Mouse (Mus musculus) heart, adult 2 months (tissue): Measurements from ENCODE around the gene Rapgef3. TPM values are rescaled to one million over a fixed set of nuclear protein-coding genes. Genes with fewer than 3 reads are reported as not detected.

Experiments used
- DNase-seq, 2 experiments: peaks; one replicate each; pipeline ENCODE4 v3.0.0; 2021
- H3K27ac ChIP-seq: fragments of 200-600 bp; 2 replicates; pipeline ENCODE4 v1.8.1; 2022
- H3K27me3 ChIP-seq: fragments of 200-500 bp; 2 replicates; pipeline ENCODE4 v1.6.1; 2012; ENCODE audit warnings: mild to moderate bottlenecking, low read length, inconsistent platforms, mixed read lengths; ENCODE audit not compliant: control insufficient read depth, insufficient read depth
- H3K36me3 ChIP-seq: fragments of 200-500 bp; 2 replicates; pipeline ENCODE4 v1.6.1; 2012; ENCODE audit warnings: low read length, inconsistent platforms; ENCODE audit not compliant: control insufficient read depth, insufficient read depth
- H3K4me1 ChIP-seq: fragments of 200-500 bp; 2 replicates; pipeline ENCODE4 v1.6.1; 2011; ENCODE audit warnings: low read length; ENCODE audit not compliant: control insufficient read depth, insufficient read depth
- H3K4me3 ChIP-seq: fragments of 200-600 bp; 2 replicates; pipeline ENCODE4 v1.8.1; 2022
- H3K79me2 ChIP-seq: fragments of 200-500 bp; replicated peaks from 2 replicates; pipeline ENCODE4 v1.6.1; 2012; ENCODE audit warnings: mild to moderate bottlenecking, inconsistent platforms, low read length, moderate library complexity, mixed read lengths; ENCODE audit not compliant: control insufficient read depth, insufficient read depth
- H3K9ac ChIP-seq: fragments of 200-500 bp; 2 replicates; pipeline ENCODE4 v1.6.1; 2012; ENCODE audit warnings: low read depth, mild to moderate bottlenecking, control low read depth, inconsistent platforms, low read length, mixed read lengths
- CTCF ChIP-seq: fragments of 200-600 bp; IDR thresholded peaks from 2 replicates; pipeline ENCODE4 v1.8.1; 2022; ENCODE audit warnings: antibody characterized with exemption, mild to moderate bottlenecking, moderate library complexity
- EP300 ChIP-seq: fragments of 200-500 bp; IDR thresholded peaks from 2 replicates; pipeline ENCODE4 v1.6.1; 2011; ENCODE audit warnings: low read depth, low read length, control low read depth; ENCODE audit not compliant: insufficient read depth
- POLR2A ChIP-seq: fragments of 200-500 bp; IDR thresholded peaks from 2 replicates; pipeline ENCODE4 v1.6.1; 2011; ENCODE audit warnings: mild to moderate bottlenecking, low read depth, low read length, control low read depth; ENCODE audit not compliant: insufficient read depth
- WGBS: fragments of 180-500 bp; shearing (Covaris S2); methylation state at CpG from one replicate; pipeline ENCODE4 v1.1.7; 2018; 5-methylcytosine and 5-hydroxymethylcytosine counted together
- intact Hi-C: fragments of 180-260 bp; cut with DNase I; formaldehyde crosslinking; loops from one replicate; pipeline ENCODE4 v1.15.1; 2025
- polyA plus RNA-seq: library from polyadenylated mRNA; depleted of rRNA; stranded (reverse); fragments of >200 nt; gene quantifications from 2 replicates; pipeline ENCODE4 v1.2.3, GENCODE M21; 2012
- total RNA-seq, 2 experiments: library from RNA; stranded (reverse); gene quantifications; 2 replicates each; pipeline ENCODE4 v1.2.3; 2021

Rapgef3 gene
- total and polyA plus RNA-seq, 3 experiments, result 21.5 to 44.4 (median 27.9) TPM

GRCm38 (mm10) chr15:97747486-97747885 lies 20.3 kb downstream of the Rapgef3 start:
- DNase-seq, result no peak
- H3K27ac ChIP-seq, result no peak overlapping the region
- peaks cover 12% of the 10 kb centered on the region for H3K36me3 ChIP-seq
- no peak overlapping the region for H3K9ac ChIP-seq
- no peaks in the 10 kb centered on the region for H3K27me3 ChIP-seq
- intact Hi-C loops, result loop anchor here (2.0 kb wide), 1 partner anchor 13 kb away; no protein-coding TSS in a partner anchor
- no peak overlapping the region for H3K4me3 ChIP-seq
- TF ChIP-seq CTCF, result no peak
- no peak for TF ChIP-seq POLR2A
- TF ChIP-seq EP300, result no peak
- WGBS, result 86% methylated on average over 4 of the region's 4 CpGs
- peaks cover 19% of the 10 kb centered on the region for H3K4me1 ChIP-seq
- H3K79me2 ChIP-seq, result no peaks in the 10 kb centered on the region

GRCm38 (mm10) chr15:97746748-97747147 lies 21.0 kb downstream of the Rapgef3 start:
- DNase-seq, result no peak
- intact Hi-C loops, result loop anchor here (2.0 kb wide), 1 partner anchor 14 kb away; no protein-coding TSS in a partner anchor

DNA sequence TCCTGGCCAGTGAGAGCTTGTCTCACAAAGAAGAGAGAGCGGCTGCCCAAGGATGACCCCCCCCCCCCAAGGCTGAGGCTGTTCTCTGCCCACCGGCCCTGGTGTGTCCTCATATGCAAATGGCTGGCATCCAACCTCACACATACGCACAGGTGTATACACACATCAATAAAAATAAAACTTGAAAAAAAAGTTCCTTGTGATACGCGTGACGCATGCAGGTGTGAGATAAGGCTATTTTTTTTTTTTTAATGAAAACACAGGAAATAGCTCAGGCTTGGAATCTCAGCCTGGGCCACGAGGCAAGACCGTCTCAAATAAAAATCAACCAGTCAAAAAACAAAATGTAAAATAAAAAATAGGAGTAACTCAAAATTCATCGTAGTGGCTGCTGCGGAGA lies 21.5 kb downstream of the Rapgef3 start:
- H3K36me3 ChIP-seq, result peaks cover 5% of the 10 kb centered on the region; the same call in 1 of the 2 replicates
- H3K9ac ChIP-seq, result no peak overlapping the region
- peaks cover 20% of the 10 kb centered on the region for H3K4me1 ChIP-seq
- intact Hi-C loops, result loop anchor here (2.0 kb wide), 1 partner anchor 15 kb away; no protein-coding TSS in a partner anchor
- H3K79me2 ChIP-seq, result no peaks in the 10 kb centered on the region
- no peak overlapping the region for H3K27ac ChIP-seq
- TF ChIP-seq CTCF, result no peak
- no peak overlapping the region for H3K4me3 ChIP-seq
- no peak for DNase-seq
- WGBS, result 70% methylated on average over 10 of the region's 10 CpGs
- H3K27me3 ChIP-seq, result no peaks in the 10 kb centered on the region

More at GRCm38 (mm10) chr15:97746748-97747147, 21.0 kb downstream of the Rapgef3 start:
- Histone ChIP-seq H3K4me1 (peaks cover 21% of the 10 kb centered on the region), H3K27ac (no peak overlapping the region), H3K9ac (no peak overlapping the region), H3K27me3 (no peaks in the 10 kb centered on the region), H3K4me3 (no peak overlapping the region), H3K79me2 (no peaks in the 10 kb centered on the region), H3K36me3 (peaks cover 6% of the 10 kb centered on the region; the same call in 1 of the 2 replicates)
- WGBS, result 92% methylated on average over 24 of the region's 24 CpGs
- no peak for TF ChIP-seq POLR2A
- TF ChIP-seq CTCF, result no peak
- no peak for TF ChIP-seq EP300

GRCm38 (mm10) chr15:97745331-97745730 lies 22.4 kb downstream of the Rapgef3 start:
- H3K27ac ChIP-seq, result peak overlapping the region; percentile 57
- H3K4me1 ChIP-seq, result peaks cover 19% of the 10 kb centered on the region

GRCm38 (mm10) chr15:97744930-97745329 lies 22.8 kb downstream of the Rapgef3 start:
- Histone ChIP-seq H3K27me3 (no peaks in the 10 kb centered on the region), H3K27ac (peak overlapping the region; percentile 57), H3K9ac (peak overlapping the region; percentile 37; the same call in 1 of the 2 replicates), H3K4me3 (no peak overlapping the region), H3K36me3 (peaks cover 2% of the 10 kb centered on the region; the same call in 1 of the 2 replicates), H3K4me1 (peaks cover 19% of the 10 kb centered on the region), H3K79me2 (no peaks in the 10 kb centered on the region)
- DNase-seq, result peak in 1 of 2 experiments; percentile 56
- TF ChIP-seq CTCF, result no peak
- no peak for TF ChIP-seq POLR2A
- no peak for TF ChIP-seq EP300
- WGBS, result 65% methylated on average over 10 of the region's 10 CpGs
- intact Hi-C loops, result loop anchor here (2.0 kb wide), 1 partner anchor 26 kb away; no protein-coding TSS in a partner anchor

More at GRCm38 (mm10) chr15:97745331-97745730, 22.4 kb downstream of the Rapgef3 start:
- DNase-seq, result peak; percentile 78 to 86
- TF ChIP-seq CTCF, result no peak
- TF ChIP-seq POLR2A, result 0 out of 2 replicates have a peak, but pooled peaks have one; percentile 30
- 0 out of 2 replicates have a peak, but pooled peaks have one; percentile 29 for TF ChIP-seq EP300
- WGBS, result 8% methylated on average over 10 of the region's 10 CpGs
- peaks cover 2% of the 10 kb centered on the region; the same call in 1 of the 2 replicates for H3K36me3 ChIP-seq
- H3K9ac ChIP-seq, result peak overlapping the region; percentile 37; the same call in 1 of the 2 replicates
- intact Hi-C loops, result loop anchor here (2.0 kb wide), 1 partner anchor 27 kb away; no protein-coding TSS in a partner anchor
- no peak overlapping the region for H3K4me3 ChIP-seq
- H3K27me3 ChIP-seq, result no peaks in the 10 kb centered on the region
- no peaks in the 10 kb centered on the region for H3K79me2 ChIP-seq

GRCm38 (mm10) chr15:97743961-97744525 lies 23.7 kb downstream of the Rapgef3 start:
- H3K9ac ChIP-seq, result no peak overlapping the region
- WGBS, result 76% methylated on average over 11 of the region's 12 CpGs
- H3K79me2 ChIP-seq, result no peaks in the 10 kb centered on the region
- no peaks in the 10 kb centered on the region for H3K27me3 ChIP-seq
- H3K4me3 ChIP-seq, result no peak overlapping the region
- no peak for DNase-seq
- no peak for TF ChIP-seq CTCF
- TF ChIP-seq POLR2A, result no peak
- TF ChIP-seq EP300, result no peak
- no peak overlapping the region; the same call in 1 of the 2 replicates for H3K27ac ChIP-seq
- peaks cover 2% of the 10 kb centered on the region; the same call in 1 of the 2 replicates for H3K36me3 ChIP-seq
- H3K4me1 ChIP-seq, result peaks cover 19% of the 10 kb centered on the region
- intact Hi-C loops, result loop anchor here (2.0 kb wide), 1 partner anchor 25 kb away; no protein-coding TSS in a partner anchor
